23 mouse cellular contexts compared by ENCODE assay signal in the genomic region with DNA sequence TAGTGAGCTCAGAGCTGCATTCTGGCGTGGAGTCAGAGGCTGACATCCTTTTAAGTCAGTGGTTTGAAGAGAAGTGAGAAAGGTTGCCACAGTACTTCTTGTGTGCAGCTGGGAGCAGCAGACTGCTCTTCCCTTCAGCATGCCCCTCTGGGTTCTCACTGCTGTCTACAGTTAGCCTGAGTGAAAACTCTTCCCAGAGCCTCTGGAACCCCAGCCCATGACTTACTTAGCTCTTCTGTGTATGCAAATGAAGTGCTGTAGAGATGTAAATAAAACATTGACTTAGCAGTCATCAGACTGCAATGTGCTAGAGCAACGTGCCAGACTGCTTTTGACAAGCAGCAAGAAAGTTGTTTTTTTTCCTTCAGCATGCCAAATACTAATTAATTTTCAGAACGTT.
DNase-seq lines count a peak whose midpoint lies in the region; ATAC-seq and TF ChIP-seq lines count a peak whose summit lies in the region.
"Had no signal": no experiment of that assay in that cellular context is flagged by ENCODE, and none has a peak within 500 bp of the region (broad histone marks: within the 10 kb centered on the region; RNA-seq: fewer than 3 reads in every experiment).

No protein-coding gene starts in this region.

- no peak for TF ChIP-seq EP300 in lung, postnatal 0 days (IDR thresholded peaks at IDR 0.05)

- H3K27me3 ChIP-seq in heart, embryonic 11.5 days (ENCODE audit: control insufficient read depth, insufficient read depth, low read length): peaks cover 2% of the 10 kb centered on the region; the same call in 1 of the 2 replicates
- no peaks in the 10 kb centered on the region for H3K27me3 ChIP-seq in lung, postnatal 0 days (replicated peaks; ENCODE audit: insufficient read depth, low read length)
- H3K27me3 ChIP-seq in forebrain, embryonic 16.5 days (replicated peaks; ENCODE audit: control insufficient read depth, insufficient read depth, low read length): no peaks in the 10 kb centered on the region
- H3K27me3 ChIP-seq: embryonic facial prominence, embryonic 15.5 days; hindbrain, embryonic 13.5 days; liver, embryonic 13.5 days; midbrain, embryonic 12.5 days; neural tube, embryonic 12.5 days had no signal

- no peaks in the 10 kb centered on the region for H3K9me3 ChIP-seq in heart, embryonic 11.5 days (replicated peaks; ENCODE audit: control insufficient read depth, low read length)
- no peaks in the 10 kb centered on the region for H3K9me3 ChIP-seq in lung, postnatal 0 days (ENCODE audit: low read length)
- H3K9me3 ChIP-seq in forebrain, embryonic 16.5 days (ENCODE audit: control insufficient read depth, low read length): no peaks in the 10 kb centered on the region
- H3K9me3 ChIP-seq: embryonic facial prominence, embryonic 15.5 days; heart, embryonic 10.5 days; hindbrain, embryonic 13.5 days; liver, embryonic 13.5 days; midbrain, embryonic 12.5 days; neural tube, embryonic 12.5 days had no signal

- H3K27ac ChIP-seq in heart, embryonic 11.5 days (ENCODE audit: low read depth, low read length): no peak overlapping the region
- no peak overlapping the region for H3K27ac ChIP-seq in lung, postnatal 0 days (ENCODE audit: low read length)
- H3K27ac ChIP-seq in forebrain, embryonic 16.5 days (ENCODE audit: low read length): peak overlapping the region; percentile 62
- H3K27ac ChIP-seq: heart, embryonic 10.5 days; liver, embryonic 13.5 days; neural tube, embryonic 12.5 days; stomach, postnatal 0 days had no signal

- no peak for ATAC-seq in heart, embryonic 11.5 days (replicated peaks; ENCODE audit: insufficient number of reproducible peaks, low FRiP score, low TSS enrichment)
- peak; percentile 44; the same call in 1 of the 2 replicates for ATAC-seq in lung, postnatal 0 days
- ATAC-seq in forebrain, embryonic 16.5 days: peak; percentile 84
- ATAC-seq: inflammation-experienced regulatory T-cells, adult 6 months had no signal

- no peak for TF ChIP-seq CTCF in lung, postnatal 0 days (IDR thresholded peaks at IDR 0.05)

- H3K4me2 ChIP-seq in heart, embryonic 11.5 days: no peak overlapping the region
- no peak overlapping the region for H3K4me2 ChIP-seq in lung, postnatal 0 days (replicated peaks; ENCODE audit: low read depth, low read length)
- no peak overlapping the region for H3K4me2 ChIP-seq in forebrain, embryonic 16.5 days (ENCODE audit: low read length)
- H3K4me2 ChIP-seq: embryonic facial prominence, embryonic 15.5 days; hindbrain, embryonic 13.5 days; liver, embryonic 13.5 days; midbrain, embryonic 12.5 days; neural tube, embryonic 12.5 days had no signal

- H3K4me1 ChIP-seq in heart, embryonic 11.5 days (ENCODE audit: control insufficient read depth, insufficient read depth, low read length): peaks cover 9% of the 10 kb centered on the region
- H3K4me1 ChIP-seq in lung, postnatal 0 days (ENCODE audit: insufficient read depth, low read depth, low read length): no peaks in the 10 kb centered on the region
- H3K4me1 ChIP-seq in forebrain, embryonic 16.5 days (replicated peaks; ENCODE audit: control insufficient read depth, insufficient read depth, low read length): peaks cover 14% of the 10 kb centered on the region
- H3K4me1 ChIP-seq: liver, embryonic 13.5 days; neural tube, embryonic 12.5 days had no signal

- WGBS in heart, embryonic 11.5 days (ENCODE audit: insufficient replicate concordance): 49% methylated on average over 3 of the region's 3 CpGs
- 35% methylated on average over 3 of the region's 3 CpGs for WGBS in lung, postnatal 0 days
- 24% methylated on average over 3 of the region's 3 CpGs for WGBS in forebrain, embryonic 16.5 days

- no peaks in the 10 kb centered on the region for H3K36me3 ChIP-seq in heart, embryonic 11.5 days (ENCODE audit: control insufficient read depth, insufficient read depth, low read length)
- H3K36me3 ChIP-seq in lung, postnatal 0 days (ENCODE audit: insufficient read depth, low read length): no peaks in the 10 kb centered on the region
- H3K36me3 ChIP-seq in forebrain, embryonic 16.5 days (ENCODE audit: control insufficient read depth, insufficient read depth): no peaks in the 10 kb centered on the region
- H3K36me3 ChIP-seq: embryonic facial prominence, embryonic 15.5 days; heart, embryonic 10.5 days; hindbrain, embryonic 13.5 days; liver, embryonic 13.5 days; midbrain, embryonic 12.5 days; neural tube, embryonic 12.5 days had no signal

- DNase-seq in heart, adult 11 months: peak; percentile 87
- DNase-seq in lung, postnatal 0 days (ENCODE audit: low spot score): peak; percentile 46
- no peak for DNase-seq in lung, postnatal 36 days
- peak; percentile 16 for DNase-seq in NIH3T3 (ENCODE audit: low read depth)
- DNase-seq in thymus, adult 18-20 months: no peak
- no peak for DNase-seq in layer of hippocampus, adult 18-20 months (ENCODE audit: low spot score in 2 of 2)
- DNase-seq: B cell, adult 2 months; cerebellum, postnatal 25 days; gastrocnemius, postnatal 36 days; kidney, adult 2 months; kidney, postnatal 25 days; liver, embryonic 13.5 days; right cerebral cortex, postnatal 4 days; thymus, postnatal 14 days had no signal

- no peak overlapping the region for H3K9ac ChIP-seq in heart, embryonic 11.5 days (ENCODE audit: low read depth, low read length)
- H3K9ac ChIP-seq in lung, postnatal 0 days (replicated peaks; ENCODE audit: low read depth): no peak overlapping the region
- H3K9ac ChIP-seq in forebrain, embryonic 16.5 days (replicated peaks; ENCODE audit: low read depth, low read length): no peak overlapping the region
- H3K9ac ChIP-seq: embryonic facial prominence, embryonic 15.5 days; hindbrain, embryonic 13.5 days; liver, embryonic 13.5 days; midbrain, embryonic 12.5 days; neural tube, embryonic 12.5 days had no signal

- H3K4me3 ChIP-seq in heart, embryonic 11.5 days (ENCODE audit: low read depth, low read length): no peak overlapping the region
- H3K4me3 ChIP-seq in lung, postnatal 0 days (ENCODE audit: low read depth, low read length): no peak overlapping the region
- no peak overlapping the region for H3K4me3 ChIP-seq in forebrain, embryonic 16.5 days (replicated peaks; ENCODE audit: low read length)
- H3K4me3 ChIP-seq: embryonic facial prominence, embryonic 15.5 days; heart, embryonic 10.5 days; hindbrain, embryonic 13.5 days; liver, embryonic 13.5 days; midbrain, embryonic 12.5 days; neural tube, embryonic 12.5 days had no signal

Comparison
In these comparisons a context has a peak if more than half of its experiments do, and no peak if none do; other contexts are left out.
1. DNase-seq: peak in heart, adult 11 months (single experiment), lung, postnatal 0 days (single experiment) and NIH3T3 (single experiment); none in lung, postnatal 36 days (single experiment), thymus, adult 18-20 months (0 of 2) and layer of hippocampus, adult 18-20 months (0 of 2).